Mouse (Mus musculus) frontal cortex, postnatal 14 days (tissue): ENCODE measurements around the gene Gm10719.
"Not testable (repeated sequence)": the region's sequence is repeated elsewhere in the genome, so short reads cannot be mapped to it uniquely, and the experiment has no call there.

Source experiments
- DNase-seq, 2 experiments: peaks; one replicate each; pipeline ENCODE4 v3.0.0; 2022; ENCODE audit warnings: low spot score in 2 of 2

Gene Gm10719

GRCm38 (mm10) chr9:3017108-3017507 is at the start of gene Gm10719:
Gene Gm10719 (plus strand): TSS chr9:3017408.
- not testable (repeated sequence) for DNase-seq

DNA sequence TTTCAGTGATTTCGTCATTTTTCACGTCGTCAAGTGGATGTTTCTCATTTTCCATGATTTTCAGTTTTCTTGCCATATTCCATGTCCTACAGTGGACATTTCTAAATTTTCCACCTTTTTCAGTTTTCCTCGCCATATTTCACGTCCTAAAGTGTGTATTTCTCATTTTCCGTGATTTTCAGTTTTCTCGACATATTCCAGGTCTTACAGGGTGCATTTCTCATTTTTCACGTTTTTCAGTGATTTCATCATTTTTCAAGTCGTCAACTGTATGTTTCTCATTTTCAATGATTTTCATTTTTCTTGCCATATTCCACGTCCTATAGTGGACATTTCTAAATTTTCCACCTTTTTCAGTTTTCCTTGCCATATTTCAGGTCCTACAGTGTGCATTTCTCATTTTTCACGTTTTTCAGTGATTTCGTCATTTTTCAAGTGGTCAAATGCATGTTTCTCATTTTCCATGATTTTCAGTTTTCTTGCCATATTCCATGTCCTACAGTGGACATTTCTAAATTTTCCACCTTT is 16.7 kb upstream of the Gm10719 start, which contains the start of gene Gm10722:
Gene Gm10722 (plus strand): TSS at position 478 of the 528 bp plus-strand sequence.
- DNase-seq, result peak in 1 of 2 experiments; percentile 21

- peak in 1 of 2 experiments; percentile 44 for DNase-seq
These were observed 16.2 kb upstream of the Gm10719 start for GRCm38 (mm10) chr9:3001006-3001405.

DNA sequence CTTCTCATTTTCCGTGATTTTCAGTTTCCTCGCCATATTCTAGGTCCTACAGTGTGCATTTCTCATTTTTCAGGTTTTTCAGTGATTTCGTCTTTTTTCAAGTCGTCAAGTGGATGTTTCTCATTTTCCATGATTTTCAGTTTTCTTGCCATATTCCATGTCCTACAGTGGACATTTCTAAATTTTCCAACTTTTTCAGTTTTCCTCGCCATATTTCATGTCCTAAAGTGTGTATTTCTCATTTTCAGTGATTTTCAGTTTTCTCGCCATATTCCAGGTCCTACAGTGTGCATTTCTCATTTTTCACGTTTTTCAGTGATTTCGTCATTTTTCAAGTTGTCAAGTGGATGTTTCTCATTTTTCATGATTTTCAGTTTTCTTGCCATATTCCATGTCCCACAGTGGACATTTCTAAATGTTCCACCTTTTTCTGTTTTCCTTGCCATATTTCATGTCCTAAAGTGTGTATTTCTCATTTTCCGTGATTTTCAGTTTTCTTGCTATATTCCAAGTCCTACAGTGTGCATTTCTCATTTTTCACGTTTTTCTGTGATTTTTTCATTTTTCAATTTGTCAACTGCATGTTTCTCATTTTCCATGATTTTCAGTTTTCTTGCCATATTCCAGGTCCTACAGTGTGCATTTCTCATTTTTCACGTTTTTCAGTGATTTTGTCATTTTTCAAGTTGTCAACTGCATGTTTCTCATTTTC is 15.1 kb upstream of the Gm10719 start:
- peak; percentile 93 to 100 for DNase-seq

GRCm38 (mm10) chr9:3002794-3003396 is 14.3 kb upstream of the Gm10719 start, which contains the start of gene Gm11168:
Gene Gm11168 (plus strand): TSS chr9:3003346.
- not testable (repeated sequence) for DNase-seq

- DNase-seq, result not testable (repeated sequence)
These were observed 11.0 kb upstream of the Gm10719 start for GRCm38 (mm10) chr9:3006179-3006578.

DNA sequence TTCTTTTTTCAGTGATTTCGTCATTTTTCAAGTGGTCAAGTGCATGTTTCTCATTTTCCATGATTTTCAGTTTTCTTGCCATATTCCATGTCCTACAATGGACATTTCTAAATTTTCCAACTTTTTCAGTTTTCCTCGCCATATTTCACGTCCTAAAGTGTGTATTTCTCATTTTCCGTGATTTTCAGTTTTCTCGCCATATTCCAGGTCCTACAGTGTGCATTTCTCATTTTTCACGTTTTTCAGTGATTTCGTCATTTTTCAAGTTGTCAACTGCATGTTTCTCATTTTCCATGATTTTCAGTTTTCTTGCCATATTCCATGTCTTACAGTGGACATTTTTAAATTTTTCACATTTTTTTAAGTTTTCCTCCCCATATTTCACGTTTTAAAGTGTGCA is 10.6 kb upstream of the Gm10719 start:
- DNase-seq, result peak; percentile 92 to 100

DNA sequence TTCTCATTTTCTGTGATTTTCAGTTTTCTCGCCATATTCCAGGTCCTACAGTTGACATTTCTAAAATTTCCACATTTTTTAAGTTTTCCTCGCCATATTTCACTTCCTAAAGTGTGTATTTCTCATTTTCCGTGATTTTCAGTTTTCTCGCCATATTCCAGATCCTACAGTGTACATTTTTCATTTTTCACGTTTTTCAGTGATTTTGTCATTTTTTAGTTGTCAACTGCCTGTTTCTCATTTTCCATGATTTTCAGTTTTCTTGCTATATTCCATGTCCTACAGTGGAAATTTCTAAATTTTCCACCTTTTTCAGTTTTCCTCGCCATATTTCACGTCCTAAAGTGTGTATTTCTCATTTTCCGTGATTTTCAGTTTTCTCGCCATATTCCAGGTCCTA is 9.9 kb upstream of the Gm10719 start:
- not testable (repeated sequence) for DNase-seq

DNA sequence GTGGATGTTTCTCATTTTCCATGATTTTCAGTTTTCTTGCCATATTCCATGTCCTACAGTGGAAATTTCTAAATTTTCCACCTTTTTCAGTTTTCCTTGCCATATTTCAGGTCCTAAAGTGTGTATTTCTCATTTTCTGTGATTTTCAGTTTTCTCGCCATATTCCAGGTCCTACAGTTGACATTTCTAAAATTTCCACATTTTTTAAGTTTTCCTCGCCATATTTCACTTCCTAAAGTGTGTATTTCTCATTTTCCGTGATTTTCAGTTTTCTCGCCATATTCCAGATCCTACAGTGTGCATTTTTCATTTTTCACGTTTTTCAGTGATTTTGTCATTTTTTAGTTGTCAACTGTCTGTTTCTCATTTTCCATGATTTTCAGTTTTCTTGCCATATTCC is 7.9 kb upstream of the Gm10719 start:
- not testable (repeated sequence) for DNase-seq

GRCm38 (mm10) chr9:3012054-3012621 is 5.1 kb upstream of the Gm10719 start:
- not testable (repeated sequence) for DNase-seq

GRCm38 (mm10) chr9:3012733-3013279 is 4.4 kb upstream of the Gm10719 start, which contains the start of gene Gm10721:
Gene Gm10721 (plus strand): TSS chr9:3013140.
- not testable (repeated sequence) for DNase-seq

GRCm38 (mm10) chr9:3015354-3015753 is 1.9 kb upstream of the Gm10719 start, which contains the start of gene Gm10720:
Gene Gm10720 (plus strand): TSS chr9:3015654.
- DNase-seq, result not testable (repeated sequence)

DNA sequence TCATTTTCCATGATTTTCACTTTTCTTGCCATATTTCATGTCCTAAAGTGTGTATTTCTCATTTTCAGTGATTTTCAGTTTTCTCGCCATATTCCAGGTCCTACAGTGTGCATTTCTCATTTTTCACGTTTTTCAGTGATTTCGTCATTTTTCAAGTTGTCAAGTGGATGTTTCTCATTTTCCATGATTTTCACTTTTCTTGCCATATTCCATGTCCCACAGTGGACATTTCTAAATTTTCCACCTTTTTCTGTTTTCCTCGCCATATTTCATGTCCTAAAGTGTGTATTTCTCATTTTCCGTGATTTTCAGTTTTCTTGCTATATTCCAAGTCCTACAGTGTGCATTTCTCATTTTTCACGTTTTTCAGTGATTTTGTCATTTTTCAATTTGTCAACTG is 1.3 kb upstream of the Gm10719 start:
- DNase-seq, result not testable (repeated sequence)

DNA sequence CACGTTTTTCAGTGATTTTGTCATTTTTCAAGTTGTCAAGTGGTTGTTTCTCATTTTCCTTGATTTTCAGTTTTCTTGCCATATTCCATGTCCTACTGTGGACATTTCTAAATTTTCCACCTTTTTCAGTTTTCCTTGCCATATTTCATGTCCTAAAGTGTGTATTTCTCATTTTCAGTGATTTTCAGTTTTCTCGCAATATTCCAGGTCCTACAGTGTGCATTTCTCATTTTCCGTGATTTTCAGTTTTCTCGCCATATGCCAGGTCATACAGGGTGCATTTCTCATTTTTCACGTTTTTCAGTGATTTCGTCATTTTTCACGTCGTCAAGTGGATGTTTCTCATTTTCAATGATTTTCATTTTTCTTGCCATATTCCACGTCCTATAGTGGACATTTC is 1.7 kb downstream of the Gm10719 start:
- DNase-seq, result peak; percentile 39 to 93

DNA sequence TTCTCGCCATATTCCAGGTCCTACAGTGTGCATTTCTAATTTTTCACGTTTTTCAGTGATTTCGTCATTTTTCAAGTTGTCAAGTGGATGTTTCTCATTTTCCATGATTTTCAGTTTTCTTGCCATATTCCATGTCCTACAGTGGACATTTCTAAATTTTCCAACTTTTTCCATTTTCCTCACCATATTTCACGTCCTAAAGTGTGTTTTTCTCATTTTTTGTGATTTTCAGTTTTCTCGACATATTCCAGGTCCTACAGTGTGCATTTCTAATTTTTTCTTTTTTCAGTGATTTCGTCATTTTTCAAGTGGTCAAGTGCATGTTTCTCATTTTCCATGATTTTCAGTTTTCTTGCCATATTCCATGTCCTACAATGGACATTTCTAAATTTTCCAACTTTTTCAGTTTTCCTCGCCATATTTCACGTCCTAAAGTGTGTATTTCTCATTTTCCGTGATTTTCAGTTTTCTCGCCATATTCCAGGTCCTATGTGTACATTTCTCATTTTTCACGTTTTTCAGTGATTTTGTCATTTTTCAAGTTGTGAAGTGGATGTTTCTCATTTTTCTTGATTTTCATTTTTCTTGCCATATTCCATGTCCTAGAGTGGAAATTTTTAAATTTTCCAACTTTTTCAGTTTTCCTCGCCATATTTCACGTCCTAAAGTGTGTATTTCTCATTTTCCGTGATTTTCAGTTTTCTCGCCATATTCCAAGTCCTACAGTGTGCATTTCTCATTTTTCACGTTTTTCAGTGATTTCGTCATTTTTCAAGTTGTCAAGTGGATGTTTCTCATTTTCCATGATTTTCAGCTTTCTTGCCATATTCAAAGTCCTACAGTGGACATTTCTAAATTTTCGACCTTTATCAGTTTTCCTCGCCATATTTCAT is 2.9 kb downstream of the Gm10719 start:
- peak; percentile 13 to 73 for DNase-seq

DNA sequence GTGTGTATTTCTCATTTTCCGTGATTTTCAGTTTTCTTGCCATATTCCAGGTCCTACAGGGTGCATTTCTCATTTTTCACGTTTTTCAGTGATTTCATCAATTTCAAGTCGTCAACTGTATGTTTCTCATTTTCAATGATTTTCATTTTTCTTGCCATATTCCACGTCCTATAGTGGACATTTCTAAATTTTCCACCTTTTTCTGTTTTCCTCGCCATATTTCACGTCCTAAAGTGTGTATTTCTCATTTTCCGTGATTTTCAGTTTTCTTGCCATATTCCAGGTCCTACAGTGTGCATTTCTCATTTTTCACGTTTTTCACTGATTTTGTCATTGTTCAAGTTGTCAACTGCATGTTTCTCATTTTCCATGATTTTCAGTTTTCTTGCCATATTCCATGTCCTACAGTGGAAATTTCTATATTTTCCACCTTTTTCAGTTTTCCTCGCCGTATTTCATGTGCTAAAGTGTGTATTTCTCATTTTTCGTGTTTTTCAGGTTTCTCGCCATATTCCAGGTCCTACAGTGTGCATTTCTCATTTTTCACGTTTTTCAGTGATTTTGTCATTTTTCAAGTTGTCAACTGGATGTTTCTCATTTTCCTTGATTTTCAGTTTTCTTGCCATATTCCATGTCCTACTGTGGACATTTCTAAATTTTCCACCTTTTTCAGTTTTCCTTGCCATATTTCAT is 5.3 kb downstream of the Gm10719 start:
- peak; percentile 25 to 79 for DNase-seq

DNA sequence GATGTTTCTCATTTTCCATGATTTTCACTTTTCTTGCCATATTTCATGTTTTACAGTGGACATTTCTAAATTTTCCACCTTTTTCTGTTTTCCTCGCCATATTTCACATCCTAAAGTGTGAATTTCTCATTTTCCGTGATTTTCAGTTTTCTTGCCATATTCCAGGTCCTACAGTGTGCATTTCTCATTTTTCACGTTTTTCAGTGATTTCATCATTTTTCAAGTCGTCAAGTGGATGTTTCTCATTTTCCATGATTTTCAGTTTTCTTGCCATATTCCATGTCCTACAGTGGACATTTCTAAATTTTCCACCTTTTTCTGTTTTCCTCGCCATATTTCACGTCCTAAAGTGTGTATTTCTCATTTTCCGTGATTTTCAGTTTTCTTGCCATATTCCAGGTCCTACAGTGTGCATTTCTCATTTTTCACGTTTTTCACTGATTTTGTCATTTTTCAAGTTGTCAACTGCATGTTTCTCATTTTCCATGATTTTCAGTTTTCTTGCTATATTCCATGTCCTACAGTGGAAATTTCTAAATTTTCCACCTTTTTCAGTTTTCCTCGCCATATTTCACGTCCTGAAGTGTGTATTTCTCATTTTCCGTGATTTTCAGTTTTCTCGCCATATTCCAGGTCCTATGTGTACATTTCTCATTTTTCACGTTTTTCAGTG is 6.2 kb downstream of the Gm10719 start, which contains the start of gene Gm10718:
Gene Gm10718 (plus strand): TSS at position 236 of the 673 bp plus-strand sequence.
- peak; percentile 20 to 73 for DNase-seq

GRCm38 (mm10) chr9:3023985-3024648 is 6.9 kb downstream of the Gm10719 start:
- peak; percentile 95 to 100 for DNase-seq

DNA sequence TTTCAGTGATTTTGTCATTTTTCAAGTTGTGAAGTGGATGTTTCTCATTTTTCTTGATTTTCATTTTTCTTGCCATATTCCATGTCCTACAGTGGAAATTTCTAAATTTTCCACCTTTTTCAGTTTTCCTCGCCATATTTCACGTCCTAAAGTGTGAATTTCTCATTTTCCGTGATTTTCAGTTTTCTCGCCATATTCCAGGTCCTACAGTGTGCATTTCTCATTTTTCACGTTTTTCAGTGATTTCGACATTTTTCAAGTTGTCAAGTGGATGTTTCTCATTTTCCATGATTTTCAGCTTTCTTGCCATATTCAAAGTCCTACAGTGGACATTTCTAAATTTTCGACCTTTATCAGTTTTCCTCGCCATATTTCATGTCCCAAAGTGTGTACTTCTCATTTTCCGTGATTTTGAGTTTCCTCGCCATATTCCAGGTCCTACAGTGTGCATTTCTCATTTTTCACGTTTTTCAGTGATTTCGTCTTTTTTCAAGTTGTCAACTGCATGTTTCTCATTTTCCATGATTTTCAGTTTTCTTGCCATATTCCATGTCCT is 7.8 kb downstream of the Gm10719 start, which contains the start of gene Gm10717:
Gene Gm10717 (plus strand): TSS at position 506 of the 556 bp plus-strand sequence.
- peak in 1 of 2 experiments; percentile 39 for DNase-seq
